Mouse (Mus musculus): ENCODE data around the gene Tmcc2. TPM values are rescaled to one million over a fixed set of nuclear protein-coding genes. Genes with fewer than 3 reads are reported as not detected.

The Tmcc2 gene
- polyA plus RNA-seq, 1 experiment from 2014 or later = 41.4 TPM

DNA sequence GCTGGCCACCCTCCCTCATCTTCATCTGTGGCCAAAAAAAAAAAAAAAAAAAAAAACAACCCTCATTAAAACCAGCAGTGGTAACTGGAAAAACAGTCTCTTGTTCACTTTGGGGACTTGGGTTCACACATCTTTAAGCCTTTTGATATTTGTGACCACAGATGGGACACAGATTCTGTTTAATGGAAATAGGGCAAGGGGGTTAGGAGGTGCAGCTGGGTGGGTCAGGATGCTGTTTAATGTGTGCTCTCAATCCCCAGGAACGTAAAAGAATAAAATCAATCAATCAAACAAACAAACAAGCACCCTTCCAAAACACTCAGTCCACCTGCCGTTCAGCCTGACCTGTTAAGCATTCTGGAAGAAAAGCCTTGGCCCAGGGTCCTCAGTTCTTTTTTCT is 57.9 kb downstream of the Tmcc2 start:
- no peak overlapping the region for H3K4me3 ChIP-seq
- no peak overlapping the region for H3K4me2 ChIP-seq
- no peak for ATAC-seq (ENCODE audit: low FRiP score, low read depth)
- 8% methylated on average over 2 of the region's 2 CpGs for WGBS
- peak overlapping the region; percentile 57; the same call in 1 of the 2 replicates for H3K27ac ChIP-seq (replicated peaks)
- H3K36me3 ChIP-seq = peaks cover 6% of the 10 kb centered on the region
- peaks cover 29% of the 10 kb centered on the region for H3K4me1 ChIP-seq (replicated peaks)
- no peaks in the 10 kb centered on the region for H3K27me3 ChIP-seq
- no peak overlapping the region for H3K9ac ChIP-seq
- H3K9me3 ChIP-seq = no peaks in the 10 kb centered on the region

- H3K27ac ChIP-seq (replicated peaks) = no peak overlapping the region
- H3K4me2 ChIP-seq = no peak overlapping the region
- H3K36me3 ChIP-seq = peaks cover 6% of the 10 kb centered on the region
- peaks cover 42% of the 10 kb centered on the region for H3K4me1 ChIP-seq (replicated peaks)
- ATAC-seq (ENCODE audit: low FRiP score, low read depth) = no peak
- H3K9me3 ChIP-seq = no peaks in the 10 kb centered on the region
- 87% methylated on average over 17 of the region's 17 CpGs for WGBS
- H3K27me3 ChIP-seq = no peaks in the 10 kb centered on the region
- no peak overlapping the region for H3K4me3 ChIP-seq
- H3K9ac ChIP-seq = no peak overlapping the region
Measured at GRCm38 (mm10) chr1:132331283-132331682, 59.8 kb downstream of the Tmcc2 start.

DNA sequence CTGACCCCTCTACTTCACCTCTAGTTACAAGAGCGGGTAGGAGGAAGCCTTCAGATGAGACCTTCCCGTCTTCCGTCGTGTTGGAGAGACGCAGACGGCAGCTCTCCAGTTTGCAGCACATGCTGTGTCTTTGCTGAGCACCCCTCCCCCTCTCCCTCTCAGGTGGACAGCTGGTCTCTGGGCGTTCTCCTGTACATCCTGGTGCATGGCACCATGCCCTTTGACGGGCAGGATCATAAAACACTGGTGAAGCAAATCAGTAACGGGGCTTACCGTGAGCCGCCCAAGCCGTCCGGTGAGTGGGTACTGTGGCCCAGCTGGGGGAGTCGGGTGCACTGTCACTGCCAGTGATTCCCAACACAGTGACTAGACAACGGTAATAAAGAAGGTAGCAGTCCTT is 60.7 kb downstream of the Tmcc2 start:
- Histone ChIP-seq H3K9me3 (no peaks in the 10 kb centered on the region), H3K9ac (no peak overlapping the region), H3K4me2 (no peak overlapping the region), H3K36me3 (peaks cover 6% of the 10 kb centered on the region), H3K27ac (replicated peaks) (no peak overlapping the region), H3K4me3 (no peak overlapping the region), H3K4me1 (replicated peaks) (peaks cover 43% of the 10 kb centered on the region), H3K27me3 (no peaks in the 10 kb centered on the region)
- WGBS = 73% methylated on average over 15 of the region's 15 CpGs
- no peak for ATAC-seq (ENCODE audit: low FRiP score, low read depth)

DNA sequence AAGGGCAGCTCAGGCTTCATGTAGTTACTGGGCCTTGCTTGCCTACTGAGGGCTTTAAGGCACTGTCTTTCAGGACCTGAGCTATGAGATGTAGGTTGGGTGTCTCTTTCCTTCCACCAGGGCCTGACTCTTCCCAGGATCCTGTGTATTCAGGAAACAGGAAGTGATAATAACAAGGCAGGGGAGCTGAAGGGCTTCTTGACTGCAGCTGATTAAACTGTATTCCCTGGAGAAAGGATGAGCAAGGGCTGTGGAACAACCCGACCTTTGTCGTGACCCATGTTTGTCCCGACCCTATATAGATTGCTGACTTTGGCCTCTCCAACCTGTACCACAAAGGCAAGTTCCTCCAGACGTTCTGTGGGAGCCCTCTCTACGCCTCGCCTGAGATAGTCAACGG is 61.4 kb downstream of the Tmcc2 start:
- no peak overlapping the region for H3K27ac ChIP-seq (replicated peaks)
- H3K36me3 ChIP-seq = peaks cover 6% of the 10 kb centered on the region
- no peak for ATAC-seq (ENCODE audit: low FRiP score, low read depth)
- H3K4me3 ChIP-seq = no peak overlapping the region
- no peaks in the 10 kb centered on the region for H3K27me3 ChIP-seq
- no peak overlapping the region for H3K9ac ChIP-seq
- WGBS = 83% methylated on average over 7 of the region's 7 CpGs
- peaks cover 36% of the 10 kb centered on the region for H3K4me1 ChIP-seq (replicated peaks)
- no peaks in the 10 kb centered on the region for H3K9me3 ChIP-seq
- H3K4me2 ChIP-seq = no peak overlapping the region

DNA sequence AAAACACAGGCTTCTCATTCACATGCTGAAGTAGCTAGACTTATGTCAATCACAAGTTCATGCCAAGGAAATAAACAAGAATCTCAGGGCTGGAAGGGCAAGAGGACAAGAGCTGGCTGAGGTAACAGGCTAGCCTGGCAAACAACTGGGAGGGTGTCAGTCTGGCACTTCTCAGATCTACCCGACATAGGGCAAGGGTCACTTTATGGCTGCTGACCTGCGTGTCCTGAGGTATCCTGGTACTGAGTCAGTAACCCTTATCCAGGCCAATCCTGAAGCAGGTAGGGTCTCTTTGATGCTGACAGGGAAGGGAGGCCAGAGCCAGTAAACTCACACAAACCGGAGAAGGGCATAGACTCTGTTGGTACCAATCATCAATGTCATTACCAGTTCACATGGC is 62.5 kb downstream of the Tmcc2 start:
- Histone ChIP-seq H3K36me3 (peaks cover 6% of the 10 kb centered on the region), H3K9ac (no peak overlapping the region), H3K4me2 (no peak overlapping the region), H3K27ac (replicated peaks) (no peak overlapping the region), H3K4me1 (replicated peaks) (peaks cover 27% of the 10 kb centered on the region), H3K27me3 (no peaks in the 10 kb centered on the region), H3K4me3 (no peak overlapping the region), H3K9me3 (no peaks in the 10 kb centered on the region)
- no peak for ATAC-seq (ENCODE audit: low FRiP score, low read depth)
- 93% methylated on average over 3 of the region's 3 CpGs for WGBS

- Histone ChIP-seq H3K4me2 (no peak overlapping the region), H3K4me3 (no peak overlapping the region), H3K9me3 (no peaks in the 10 kb centered on the region), H3K4me1 (replicated peaks) (peaks cover 29% of the 10 kb centered on the region), H3K27me3 (no peaks in the 10 kb centered on the region), H3K36me3 (peaks cover 6% of the 10 kb centered on the region), H3K9ac (no peak overlapping the region), H3K27ac (replicated peaks) (0 out of 2 replicates have a peak overlapping the region, but pooled peaks have one; percentile 6)
- no peak for ATAC-seq (ENCODE audit: low FRiP score, low read depth)
- WGBS = 72% methylated on average over 17 of the region's 17 CpGs
Measured at GRCm38 (mm10) chr1:132327477-132327876, 63.6 kb downstream of the Tmcc2 start.

DNA sequence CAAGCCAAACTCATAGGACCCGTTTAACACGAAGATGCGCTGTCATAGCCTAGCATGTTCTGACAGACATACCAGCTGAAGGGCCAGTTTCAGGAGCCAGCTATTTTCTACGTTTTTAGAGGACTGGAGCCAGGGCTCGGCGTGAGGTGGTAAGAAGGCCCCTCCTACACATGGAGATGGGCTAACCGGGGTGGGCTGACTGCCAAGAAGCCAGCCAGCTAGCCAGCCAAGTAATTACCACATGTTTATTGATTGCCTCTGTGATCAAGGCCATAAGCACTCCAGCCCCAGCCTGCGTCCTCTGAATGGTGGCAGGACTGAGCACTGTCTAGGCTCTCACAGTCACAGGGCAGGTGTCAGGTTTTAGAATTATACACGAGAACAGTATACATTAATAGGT is 64.3 kb downstream of the Tmcc2 start:
- ATAC-seq (ENCODE audit: low FRiP score, low read depth) = peak; percentile 57
- Histone ChIP-seq H3K36me3 (peaks cover 6% of the 10 kb centered on the region), H3K4me2 (no peak overlapping the region), H3K27ac (replicated peaks) (peak overlapping the region; percentile 6; the same call in 1 of the 2 replicates), H3K9ac (no peak overlapping the region), H3K4me3 (no peak overlapping the region), H3K4me1 (replicated peaks) (peaks cover 36% of the 10 kb centered on the region), H3K27me3 (no peaks in the 10 kb centered on the region), H3K9me3 (no peaks in the 10 kb centered on the region)
- 30% methylated on average over 9 of the region's 9 CpGs for WGBS

GRCm38 (mm10) chr1:132322711-132323542 is 68.2 kb downstream of the Tmcc2 start:
- peaks cover 61% of the 10 kb centered on the region for H3K4me1 ChIP-seq (replicated peaks)
- peak; percentile 85 for ATAC-seq (ENCODE audit: low FRiP score, low read depth)
- 12% methylated on average over 13 of the region's 13 CpGs for WGBS

GRCm38 (mm10) chr1:132321821-132322580 is 69.1 kb downstream of the Tmcc2 start:
- peaks cover 64% of the 10 kb centered on the region for H3K4me1 ChIP-seq (replicated peaks)
- 26% methylated on average over 7 of the region's 7 CpGs for WGBS
- H3K4me3 ChIP-seq = no peak overlapping the region
- no peaks in the 10 kb centered on the region for H3K36me3 ChIP-seq
- ATAC-seq (ENCODE audit: low FRiP score, low read depth) = no peak
- H3K4me2 ChIP-seq = peak overlapping the region; percentile 20
- H3K9me3 ChIP-seq = no peaks in the 10 kb centered on the region
- no peaks in the 10 kb centered on the region for H3K27me3 ChIP-seq
- H3K27ac ChIP-seq (replicated peaks) = peak overlapping the region; percentile 85
- peak overlapping the region; percentile 35; the same call in 1 of the 2 replicates for H3K9ac ChIP-seq

More at GRCm38 (mm10) chr1:132322711-132323542, 68.2 kb downstream of the Tmcc2 start:
- H3K27me3 ChIP-seq = no peaks in the 10 kb centered on the region
- H3K4me3 ChIP-seq = no peak overlapping the region
- peak overlapping the region; percentile 35; the same call in 1 of the 2 replicates for H3K9ac ChIP-seq
- H3K4me2 ChIP-seq = peak overlapping the region; percentile 20
- H3K27ac ChIP-seq (replicated peaks) = peak overlapping the region; percentile 85
- H3K9me3 ChIP-seq = no peaks in the 10 kb centered on the region
- no peaks in the 10 kb centered on the region for H3K36me3 ChIP-seq

DNA sequence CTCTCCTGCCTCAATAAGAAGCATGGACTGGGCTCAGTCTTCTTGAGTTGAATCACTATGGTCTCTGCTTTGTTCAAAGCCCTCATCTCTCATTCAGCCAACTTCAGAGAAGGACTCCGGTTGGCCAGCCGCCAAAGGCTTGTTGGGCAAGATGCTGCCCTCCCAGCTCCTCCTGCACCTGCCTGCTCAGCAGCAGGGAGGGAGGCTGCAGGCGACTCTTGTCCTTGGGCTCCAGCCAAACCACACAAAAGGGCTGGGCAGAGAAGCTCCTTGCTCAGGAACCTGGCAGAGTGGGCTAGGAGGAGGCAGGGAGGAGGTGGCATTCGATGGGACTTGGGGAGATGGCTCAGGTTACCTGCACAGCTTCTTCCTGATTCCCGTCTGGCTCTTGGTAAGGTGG is 71.8 kb downstream of the Tmcc2 start:
- peaks cover 5% of the 10 kb centered on the region; the same call in 1 of the 2 replicates for H3K27me3 ChIP-seq
- H3K4me3 ChIP-seq = no peak overlapping the region; the same call in 1 of the 2 replicates
- H3K4me1 ChIP-seq (replicated peaks) = peaks cover 65% of the 10 kb centered on the region
- H3K27ac ChIP-seq (replicated peaks) = peak overlapping the region; percentile 63
- no peaks in the 10 kb centered on the region for H3K36me3 ChIP-seq
- 0 out of 2 replicates have a peak, but pooled peaks have one; percentile 13 for ATAC-seq (ENCODE audit: low FRiP score, low read depth)
- no peaks in the 10 kb centered on the region for H3K9me3 ChIP-seq
- 36% methylated on average over 5 of the region's 5 CpGs for WGBS
- H3K4me2 ChIP-seq = peak overlapping the region; percentile 85
- no peak overlapping the region; the same call in 1 of the 2 replicates for H3K9ac ChIP-seq

GRCm38 (mm10) chr1:132317894-132318863 is 72.9 kb downstream of the Tmcc2 start:
- ATAC-seq (ENCODE audit: low FRiP score, low read depth) = no peak
- Histone ChIP-seq H3K4me1 (replicated peaks) (peaks cover 63% of the 10 kb centered on the region), H3K4me3 (peak overlapping the region; percentile 73; the same call in 1 of the 2 replicates), H3K27ac (replicated peaks) (peak overlapping the region; percentile 63), H3K36me3 (no peaks in the 10 kb centered on the region), H3K27me3 (peaks cover 5% of the 10 kb centered on the region; the same call in 1 of the 2 replicates), H3K9ac (peak overlapping the region; percentile 15; the same call in 1 of the 2 replicates), H3K4me2 (peak overlapping the region; percentile 85), H3K9me3 (no peaks in the 10 kb centered on the region)
- WGBS = 27% methylated on average over 8 of the region's 8 CpGs
